Mouse (Mus musculus) embryonic facial prominence, embryonic 11.5 days (tissue): Measurements from ENCODE around the gene Tex14. TPM values are rescaled to one million over a fixed set of nuclear protein-coding genes. Genes with fewer than 3 reads are reported as not detected.
A peak's percentile ranks its signal among the peaks of the same experiment; 100 is the strongest.
"Not testable (repeated sequence)": the region's sequence is repeated elsewhere in the genome, so short reads cannot be mapped to it uniquely, and the experiment has no call there.

Experiments
- ATAC-seq: fragments of 200-750 bp; cut with Nextera tagmentation; replicated peaks from 2 replicates; pipeline ENCODE4 v1.8.0; 2017; ENCODE audit warnings: low read depth; ENCODE audit not compliant: insufficient number of reproducible peaks, low FRiP score, low TSS enrichment
- DNase-seq: peaks from one replicate; pipeline ENCODE4 v3.0.0-alpha.2; 2015; ENCODE audit warnings: low spot score
- H3K27ac ChIP-seq: fragments of 300-500 bp; sonication (generic); replicated peaks from 2 replicates; pipeline ENCODE4 v1.5.1; 2014; ENCODE audit warnings: mild to moderate bottlenecking, low read depth, low read length, control low read depth
- H3K27me3 ChIP-seq: fragments of 300-500 bp; sonication (generic); 2 replicates; pipeline ENCODE4 v1.6.1; 2014; ENCODE audit warnings: mild to moderate bottlenecking, low read length, moderate library complexity, mixed read lengths; ENCODE audit not compliant: control insufficient read depth, insufficient read depth
- H3K36me3 ChIP-seq: fragments of 300-500 bp; sonication (generic); replicated peaks from 2 replicates; pipeline ENCODE4 v1.6.1; 2014; ENCODE audit warnings: low read depth, mild to moderate bottlenecking, low read length, moderate library complexity, mixed read lengths; ENCODE audit not compliant: control insufficient read depth, insufficient read depth
- H3K4me1 ChIP-seq: fragments of 300-500 bp; sonication (generic); 2 replicates; pipeline ENCODE4 v1.6.1; 2014; ENCODE audit warnings: low read length, mixed read lengths; ENCODE audit not compliant: control insufficient read depth, insufficient read depth
- H3K4me2 ChIP-seq: fragments of 300-500 bp; sonication (generic); 2 replicates; pipeline ENCODE4 v1.6.1; 2014; ENCODE audit warnings: low read depth, mild to moderate bottlenecking, control low read depth, low read length, moderate library complexity
- H3K4me3 ChIP-seq: fragments of 300-500 bp; sonication (generic); 2 replicates; pipeline ENCODE4 v1.5.1; 2014; ENCODE audit warnings: low read depth, low read length, control low read depth
- H3K9ac ChIP-seq: fragments of 300-500 bp; sonication (generic); replicated peaks from 2 replicates; pipeline ENCODE4 v1.6.1; 2014; ENCODE audit warnings: mild to moderate bottlenecking, control low read depth, low read length
- H3K9me3 ChIP-seq: fragments of 300-500 bp; sonication (generic); replicated peaks from 2 replicates; pipeline ENCODE4 v1.6.1; 2016; ENCODE audit warnings: mild to moderate bottlenecking, low read length, inconsistent platforms, mixed read lengths; ENCODE audit not compliant: control insufficient read depth
- WGBS: fragments of 180-500 bp; shearing (Covaris S2); extraction: QIAGEN DNeasy Blood & Tissue Kit; methylation state at CpG from one replicate; pipeline ENCODE4 v1.1.7; 2014; 5-methylcytosine and 5-hydroxymethylcytosine counted together
- polyA plus RNA-seq: library from polyadenylated mRNA; unstranded; fragments of >200 nt; fragmentation: Nextera tagmentation; extraction: Ambion mirVana; gene quantifications from 2 replicates; pipeline ENCODE4 v1.2.1, GENCODE M21; 2014

Gene Tex14
- polyA plus RNA-seq, 1 experiment from 2014 or later: 0.80 TPM

DNA sequence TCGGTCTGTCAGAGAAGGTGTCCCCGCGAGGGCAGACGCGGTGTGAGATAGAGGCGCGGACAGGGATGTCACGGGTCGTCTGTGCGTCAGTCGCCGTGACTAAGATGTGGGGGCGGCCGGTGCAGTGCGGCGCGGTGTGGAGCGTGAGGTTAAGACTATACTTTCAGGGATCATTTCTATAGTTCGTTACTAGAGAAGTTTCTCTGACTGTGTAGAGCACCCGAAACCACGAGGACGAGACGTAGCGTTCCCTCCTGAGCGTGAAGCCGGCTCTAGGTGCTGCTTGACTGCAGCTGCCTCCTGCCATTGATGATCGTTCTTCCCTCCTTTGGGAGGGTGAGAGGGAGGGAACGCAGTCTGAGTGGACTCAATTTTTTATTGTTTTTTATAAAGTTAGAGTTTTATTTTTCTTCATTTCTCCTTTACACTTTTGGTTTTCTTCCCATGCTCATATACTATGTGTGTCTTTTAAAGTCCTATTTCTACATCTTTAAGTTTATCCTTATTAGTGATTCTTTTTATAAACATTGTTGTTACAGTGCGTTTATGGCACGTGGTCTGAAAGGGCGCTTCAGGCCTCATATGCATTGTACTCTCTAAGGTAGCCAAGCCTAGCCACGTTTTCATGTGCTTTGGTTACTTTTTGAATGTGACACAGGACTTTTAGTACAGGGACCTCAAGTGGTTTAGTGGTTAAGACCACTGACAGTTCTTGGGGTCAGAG lies 43.8 kb downstream of the Tex14 start:
- H3K4me1 ChIP-seq, H3K4me2 ChIP-seq, H3K27ac ChIP-seq, H3K9me3 ChIP-seq, H3K4me3 ChIP-seq, H3K27me3 ChIP-seq, H3K36me3 ChIP-seq, H3K9ac ChIP-seq: not testable (repeated sequence)
- peak; percentile 88 for DNase-seq
- WGBS: 0% methylated on average over 6 of the region's 32 CpGs
- peak; percentile 97 for ATAC-seq

DNA sequence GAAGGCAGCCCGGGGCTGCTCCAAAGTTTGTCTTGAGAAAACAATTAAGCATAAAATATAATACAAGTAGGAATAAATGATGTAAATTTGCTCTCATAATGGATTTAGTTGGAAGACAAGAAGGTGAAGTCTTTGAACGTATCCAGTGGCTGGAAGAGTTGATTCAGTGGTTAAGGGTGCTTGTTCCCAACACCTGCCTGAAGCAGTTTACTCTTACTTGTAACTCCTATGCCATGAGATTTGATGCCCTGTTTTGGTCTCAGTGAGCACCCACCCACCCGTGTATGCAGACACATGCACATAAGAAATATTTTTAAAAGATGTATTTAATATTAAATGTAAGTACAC lies 44.3 kb downstream of the Tex14 start:
- no peak overlapping the region for H3K4me3 ChIP-seq
- H3K9ac ChIP-seq: no peak overlapping the region
- H3K4me2 ChIP-seq: no peak overlapping the region
- H3K36me3 ChIP-seq: no peaks in the 10 kb centered on the region
- no peak overlapping the region; the same call in 1 of the 2 replicates for H3K27ac ChIP-seq
- no peaks in the 10 kb centered on the region for H3K4me1 ChIP-seq
- no peaks in the 10 kb centered on the region for H3K9me3 ChIP-seq
- WGBS: 8% methylated on average over 3 of the region's 3 CpGs
- DNase-seq (no peak), ATAC-seq (no peak)
- H3K27me3 ChIP-seq: no peaks in the 10 kb centered on the region

DNA sequence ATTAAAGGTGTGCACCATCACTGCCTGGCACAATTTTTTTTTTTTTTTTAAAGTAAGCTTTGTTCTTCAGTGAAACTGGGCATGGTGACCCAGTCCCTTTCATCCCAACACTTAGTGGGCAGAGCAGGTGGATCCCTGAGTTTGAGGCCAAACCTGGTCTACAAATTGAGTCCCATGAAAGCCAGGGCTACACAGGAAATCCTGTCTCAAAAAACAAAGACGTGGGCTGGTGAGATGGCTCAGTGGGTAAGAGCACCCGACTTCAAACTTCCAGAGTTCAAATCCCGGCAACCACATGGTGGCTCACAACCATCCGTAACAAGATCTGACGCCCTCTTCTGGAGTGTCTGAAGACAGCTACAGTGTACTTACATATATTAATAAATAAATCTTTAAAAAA lies 45.0 kb downstream of the Tex14 start:
- not testable (repeated sequence) for H3K36me3 ChIP-seq, H3K27ac ChIP-seq, ATAC-seq, H3K27me3 ChIP-seq, H3K4me2 ChIP-seq, H3K9ac ChIP-seq, DNase-seq, H3K9me3 ChIP-seq, H3K4me1 ChIP-seq, H3K4me3 ChIP-seq
- 58% methylated on average over 5 of the region's 5 CpGs for WGBS

DNA sequence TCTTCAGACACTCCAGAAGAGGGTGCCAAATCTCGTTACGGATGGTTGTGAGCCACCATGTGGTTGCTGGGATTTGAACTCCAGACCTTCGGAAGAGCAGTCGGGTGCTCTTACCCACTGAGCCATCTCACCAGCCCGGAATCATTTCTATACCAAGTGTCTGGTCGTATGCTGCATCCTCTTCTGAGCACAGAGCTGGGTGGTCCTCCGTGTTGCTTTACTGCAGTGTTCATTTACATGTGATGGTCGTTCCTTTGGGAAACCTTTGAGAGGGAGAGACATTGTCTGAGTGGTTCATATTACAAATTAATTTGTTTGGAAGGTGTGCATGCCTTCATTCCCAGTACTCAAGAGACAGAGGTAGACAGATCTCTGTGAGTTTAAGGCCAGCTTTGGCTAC lies 47.9 kb downstream of the Tex14 start:
- H3K27me3 ChIP-seq, H3K4me2 ChIP-seq, H3K9me3 ChIP-seq, H3K9ac ChIP-seq, H3K4me3 ChIP-seq, H3K36me3 ChIP-seq, DNase-seq, H3K27ac ChIP-seq, ATAC-seq, H3K4me1 ChIP-seq: not testable (repeated sequence)
- 79% methylated on average over 7 of the region's 8 CpGs for WGBS

DNA sequence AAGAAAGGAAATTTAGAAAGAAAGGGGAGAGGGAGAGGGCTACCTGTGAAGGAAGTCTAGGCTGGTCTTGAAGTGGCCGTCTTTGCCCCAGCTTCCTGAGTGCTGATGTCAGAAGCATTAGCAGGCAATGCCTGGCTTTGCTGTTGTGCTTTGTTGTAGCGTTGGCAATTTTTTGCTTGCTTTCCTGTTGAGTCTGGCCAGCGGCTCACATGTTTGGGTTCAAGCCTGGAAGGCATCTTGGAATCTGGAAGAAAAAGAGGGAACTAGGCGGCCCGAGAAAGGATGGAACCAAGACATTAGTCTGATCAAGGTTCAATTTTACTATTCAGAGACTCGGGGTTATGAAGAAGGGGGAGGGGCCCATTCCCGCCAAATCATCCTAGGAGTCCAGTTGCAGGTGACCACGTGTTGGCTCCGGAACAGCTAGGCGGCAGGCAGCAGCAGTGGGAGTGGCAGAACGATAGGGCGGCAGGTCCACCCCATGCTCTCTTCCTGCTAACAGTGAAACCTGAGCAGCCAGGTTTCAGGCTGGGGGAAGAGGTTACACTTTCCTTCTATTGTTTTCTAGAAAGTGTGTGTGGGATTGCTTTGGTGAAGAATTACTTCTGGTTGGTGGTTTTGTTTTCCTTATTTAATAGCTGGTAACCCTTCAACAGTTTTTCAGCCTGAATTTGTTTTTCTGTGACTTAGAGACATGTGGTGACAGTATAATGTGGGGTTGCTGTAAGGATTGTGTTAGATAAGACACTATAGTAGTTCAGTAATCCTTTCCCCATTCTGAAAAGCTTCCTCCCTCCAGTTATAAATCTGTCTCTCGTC lies 48.6 kb downstream of the Tex14 start:
- ATAC-seq (no peak), DNase-seq (peak; percentile 29)
- WGBS: 20% methylated on average over 13 of the region's 13 CpGs
- Histone ChIP-seq H3K9ac (no peak overlapping the region; the same call in 1 of the 2 replicates), H3K4me3 (no peak overlapping the region), H3K4me1 (no peaks in the 10 kb centered on the region), H3K27ac (no peak overlapping the region), H3K9me3 (no peaks in the 10 kb centered on the region), H3K36me3 (no peaks in the 10 kb centered on the region), H3K4me2 (no peak overlapping the region), H3K27me3 (no peaks in the 10 kb centered on the region)

DNA sequence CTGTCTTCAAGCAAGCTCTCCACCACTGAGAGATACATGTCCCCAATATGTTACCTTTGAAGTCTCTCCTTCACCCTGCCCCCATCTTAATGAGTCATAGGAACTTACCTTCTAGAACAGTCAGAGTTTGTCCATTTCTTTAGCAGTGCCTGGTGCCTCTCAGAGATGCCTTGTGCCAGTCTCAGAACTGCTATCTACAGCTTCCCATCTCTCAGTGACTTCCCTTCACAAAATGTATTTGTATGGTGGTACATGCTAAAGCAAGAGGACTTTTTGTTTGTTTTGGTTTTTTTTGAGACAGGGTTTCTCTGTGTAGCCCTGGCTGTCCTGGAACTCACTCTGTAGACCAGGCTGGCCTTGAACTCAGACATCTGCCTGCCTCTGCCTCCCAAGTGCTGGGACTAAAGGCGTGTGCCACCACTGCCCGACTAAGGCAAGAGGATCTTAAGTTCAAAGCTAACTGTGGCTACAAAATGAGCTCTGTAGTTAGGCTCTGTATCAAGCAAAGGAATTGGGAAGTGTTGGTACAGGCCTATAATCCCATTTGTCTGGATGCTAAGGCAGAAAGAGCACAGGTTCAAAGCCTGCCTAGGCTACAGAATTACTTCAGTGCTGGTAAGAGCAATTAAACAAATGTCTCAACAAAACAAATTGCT lies 49.3 kb downstream of the Tex14 start:
- no peak overlapping the region for H3K4me3 ChIP-seq
- DNase-seq: no peak
- H3K9ac ChIP-seq: no peak overlapping the region; the same call in 1 of the 2 replicates
- WGBS: 92% methylated on average over 2 of the region's 2 CpGs
- H3K36me3 ChIP-seq: no peaks in the 10 kb centered on the region
- no peak overlapping the region for H3K4me2 ChIP-seq
- no peaks in the 10 kb centered on the region for H3K9me3 ChIP-seq
- no peaks in the 10 kb centered on the region for H3K27me3 ChIP-seq
- H3K27ac ChIP-seq: no peak overlapping the region
- ATAC-seq: no peak
- no peaks in the 10 kb centered on the region for H3K4me1 ChIP-seq

DNA sequence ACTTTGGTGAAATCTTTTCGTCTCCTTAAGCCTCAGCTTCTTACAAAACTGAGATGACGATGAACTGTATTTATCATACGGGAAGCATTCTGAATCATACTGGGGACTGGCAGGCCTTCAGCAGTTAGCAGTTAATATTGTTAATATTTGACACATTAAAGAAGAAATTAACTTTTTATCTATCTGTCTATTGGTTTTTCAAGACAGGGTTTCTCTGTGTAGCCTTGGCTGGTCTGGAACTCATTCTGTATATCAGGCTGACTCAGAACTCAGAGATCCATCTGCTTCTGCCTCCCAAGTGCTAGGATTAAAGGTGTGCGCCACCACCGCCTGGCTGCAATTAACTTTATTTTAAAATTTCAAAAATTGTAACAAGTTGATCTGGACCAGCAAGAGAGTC lies 50.7 kb downstream of the Tex14 start:
- H3K9ac ChIP-seq: no peak overlapping the region
- 88% methylated on average over 5 of the region's 5 CpGs for WGBS
- H3K27me3 ChIP-seq: no peaks in the 10 kb centered on the region
- H3K4me1 ChIP-seq: no peaks in the 10 kb centered on the region
- H3K9me3 ChIP-seq: no peaks in the 10 kb centered on the region
- no peak overlapping the region for H3K27ac ChIP-seq
- no peaks in the 10 kb centered on the region for H3K36me3 ChIP-seq
- DNase-seq: no peak
- H3K4me3 ChIP-seq: no peak overlapping the region
- no peak for ATAC-seq
- no peak overlapping the region for H3K4me2 ChIP-seq

DNA sequence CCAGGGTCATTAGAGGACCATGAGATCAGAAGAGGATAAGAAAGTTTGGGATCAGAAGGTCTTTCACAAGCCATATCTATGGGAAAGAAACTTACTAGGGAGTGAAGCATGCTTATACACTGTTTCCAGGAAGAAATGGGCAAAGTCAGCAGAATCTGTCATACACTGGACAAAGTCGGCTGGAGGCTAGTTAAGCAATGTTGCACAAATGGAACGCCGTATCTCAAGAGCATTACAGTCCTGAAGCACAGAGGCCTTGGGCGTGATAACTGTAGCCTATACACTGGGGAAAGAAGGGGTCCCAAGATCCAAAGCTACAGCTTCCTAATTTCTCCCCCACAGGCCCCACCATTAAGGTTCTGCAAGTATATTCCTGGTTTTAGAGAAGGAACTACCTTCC lies 51.1 kb downstream of the Tex14 start:
- H3K9me3 ChIP-seq: no peaks in the 10 kb centered on the region
- H3K4me3 ChIP-seq: no peak overlapping the region
- no peaks in the 10 kb centered on the region for H3K36me3 ChIP-seq
- H3K9ac ChIP-seq: no peak overlapping the region
- no peak overlapping the region for H3K27ac ChIP-seq
- H3K4me2 ChIP-seq: no peak overlapping the region
- H3K4me1 ChIP-seq: no peaks in the 10 kb centered on the region
- no peak for ATAC-seq
- no peak for DNase-seq
- H3K27me3 ChIP-seq: no peaks in the 10 kb centered on the region
- 90% methylated on average over 4 of the region's 4 CpGs for WGBS
